Mouse (Mus musculus): ENCODE results near the gene Abhd13.

The Abhd13 gene

DNA sequence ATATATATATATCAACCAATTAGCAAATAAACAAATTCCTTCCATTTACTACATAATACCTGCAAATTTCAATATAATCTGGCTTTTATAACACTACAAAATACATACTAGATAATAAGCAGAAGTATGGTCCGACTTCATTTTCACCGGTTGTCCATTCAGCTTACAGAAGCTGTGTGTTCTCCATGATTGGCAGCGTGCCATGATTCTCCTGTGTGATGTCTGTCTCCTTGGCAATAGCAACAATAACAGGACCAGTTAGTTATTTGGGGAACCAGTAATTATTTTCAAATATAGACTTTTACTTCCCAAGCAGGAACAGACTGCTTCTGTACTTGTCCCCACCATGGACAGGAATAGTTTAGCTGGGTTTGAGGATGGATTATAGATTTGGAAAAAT, 39.7 kb downstream of the Abhd13 start:
- DNase-seq: no peak

DNA sequence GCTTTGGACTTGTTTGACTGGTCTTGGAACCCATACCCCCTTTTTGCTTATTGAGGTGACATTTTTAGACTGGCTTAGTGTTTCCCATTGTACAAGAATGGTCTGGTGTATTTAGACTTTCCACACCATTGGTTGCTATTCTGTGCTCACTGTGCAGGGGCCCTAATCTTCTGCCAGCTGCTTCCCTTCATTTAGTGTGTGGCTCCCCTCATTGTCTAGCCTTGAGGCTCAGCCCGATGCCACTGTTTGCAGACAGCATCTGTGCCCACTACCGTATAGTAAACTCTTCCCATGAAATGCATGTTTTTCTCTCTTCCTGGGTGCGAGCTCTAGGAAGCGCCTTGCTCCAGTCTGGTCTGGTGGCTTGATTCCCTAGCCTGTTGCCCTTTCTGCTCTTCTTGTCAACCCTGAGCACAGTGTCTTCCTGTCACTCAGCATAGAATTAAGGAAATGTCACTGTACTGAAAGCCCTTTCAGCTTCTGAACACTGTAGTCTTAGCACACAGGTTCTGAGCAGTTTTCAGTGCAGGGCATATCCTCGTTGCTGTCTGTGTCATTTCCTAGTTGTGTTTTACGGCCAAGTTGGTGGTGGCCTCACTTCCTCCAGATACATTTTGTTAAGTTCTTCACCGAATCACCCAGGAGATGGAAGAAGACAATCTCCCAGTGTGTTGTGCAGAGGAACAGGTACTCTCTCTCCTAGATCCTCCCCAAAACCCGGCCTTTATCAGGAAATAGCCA, 53.0 kb downstream of the Abhd13 start:
- DNase-seq: no peak

DNA sequence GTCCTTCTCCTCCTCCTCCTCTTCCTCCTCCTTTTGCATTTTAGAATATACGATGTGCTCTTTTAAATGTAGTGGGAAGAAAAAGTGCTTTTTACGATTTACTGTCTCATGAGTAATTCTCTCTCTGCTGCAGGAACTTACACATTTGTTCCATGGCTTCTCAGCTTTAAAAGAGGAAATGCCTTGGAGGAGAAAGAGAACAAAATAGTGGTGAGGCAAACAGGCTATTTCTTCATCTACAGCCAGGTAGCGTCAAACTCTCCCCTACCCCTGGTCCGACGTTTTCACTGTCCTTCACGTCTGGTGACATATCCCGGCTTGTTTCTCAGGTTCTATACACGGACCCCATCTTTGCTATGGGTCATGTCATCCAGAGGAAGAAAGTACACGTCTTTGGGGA, 53.7 kb downstream of the Abhd13 start:
- no peak for DNase-seq

- DNase-seq: no peak
Observed at GRCm38 (mm10) chr8:10040866-10041265, 63.4 kb downstream of the Abhd13 start.
